8 mouse cellular contexts compared by ENCODE assay signal in genomic region chr15:85582356-85582910, GRCm38 (mm10). TPM values are rescaled to one million over a fixed set of nuclear protein-coding genes. Genes with fewer than 3 reads are reported as not detected.
DNase-seq lines count a peak whose midpoint lies in the region; ATAC-seq and TF ChIP-seq lines count a peak whose summit lies in the region.

TSS of gene Wnt7b (minus strand) at chr15:85582473.

- no peaks in the 10 kb centered on the region for H3K79me2 ChIP-seq in heart, adult 2 months (replicated peaks; ENCODE audit: control insufficient read depth, insufficient read depth, low read length)

- H3K9ac ChIP-seq in heart, adult 2 months (ENCODE audit: low read depth, low read length), result no peak within 1 kb of the TSS
- H3K9ac ChIP-seq in ES-Bruce4 (ENCODE audit: low read depth, poor library complexity, severe bottlenecking), result peak within 1 kb of the TSS; percentile 69
- H3K9ac ChIP-seq in heart, postnatal 0 days (replicated peaks; ENCODE audit: low read depth, low read length), result no peak within 1 kb of the TSS
- H3K9ac ChIP-seq in limb, embryonic 15.5 days, result peak within 1 kb of the TSS; percentile 45
- peak within 1 kb of the TSS; percentile 56 for H3K9ac ChIP-seq in stomach, postnatal 0 days (ENCODE audit: low read length)

- peak within 1 kb of the TSS; percentile 35; the same call in 1 of the 2 replicates for H3K4me3 ChIP-seq in heart, adult 2 months
- peak within 1 kb of the TSS; percentile 55 for H3K4me3 ChIP-seq in ES-Bruce4 (ENCODE audit: low read depth, low read length)
- peak within 1 kb of the TSS; percentile 57 for H3K4me3 ChIP-seq in heart, postnatal 0 days (ENCODE audit: low read depth, low read length)
- peak within 1 kb of the TSS; percentile 57 for H3K4me3 ChIP-seq in limb, embryonic 15.5 days
- peak within 1 kb of the TSS; percentile 58 for H3K4me3 ChIP-seq in stomach, postnatal 0 days (ENCODE audit: low read depth, low read length)

- no peak for TF ChIP-seq POLR2A in heart, adult 2 months (IDR thresholded peaks at IDR 0.05; ENCODE audit: insufficient read depth, low read depth, low read length)
- no peak for TF ChIP-seq POLR2A in ES-Bruce4 (IDR thresholded peaks at IDR 0.05; ENCODE audit: insufficient read depth, low read length)

- intact Hi-C loops in heart, adult 2 months (cut with DNase I), result loop anchor here (5.0 to 10.0 kb wide), 2 partner anchors 198 to 435 kb away; no protein-coding TSS in a partner anchor

- TF ChIP-seq EP300 in heart, adult 2 months (IDR thresholded peaks at IDR 0.05; ENCODE audit: insufficient read depth, low read depth, low read length), result no peak
- no peak for TF ChIP-seq EP300 in ES-Bruce4 (IDR thresholded peaks at IDR 0.05; ENCODE audit: insufficient read depth, low read depth, low read length)
- TF ChIP-seq EP300 in heart, postnatal 0 days (IDR thresholded peaks at IDR 0.05; ENCODE audit: low read depth), result no peak
- no peak for TF ChIP-seq EP300 in stomach, postnatal 0 days (optimal IDR thresholded peaks at IDR 0.05)

- no peaks in the 10 kb centered on the region for H3K4me1 ChIP-seq in heart, adult 2 months (ENCODE audit: control insufficient read depth, insufficient read depth, low read length)
- no peaks in the 10 kb centered on the region for H3K4me1 ChIP-seq in ES-Bruce4 (ENCODE audit: control insufficient read depth, insufficient read depth, low read length)
- H3K4me1 ChIP-seq in heart, postnatal 0 days (ENCODE audit: control insufficient read depth, insufficient read depth), result peaks cover 9% of the 10 kb centered on the region; the same call in 1 of the 2 replicates
- H3K4me1 ChIP-seq in limb, embryonic 15.5 days, result peaks cover 37% of the 10 kb centered on the region
- peaks cover 3% of the 10 kb centered on the region; the same call in 1 of the 2 replicates for H3K4me1 ChIP-seq in stomach, postnatal 0 days (replicated peaks; ENCODE audit: control insufficient read depth, insufficient read depth)

- no peak for ATAC-seq in heart, postnatal 0 days (ENCODE audit: insufficient read depth, low read depth)
- no peak for ATAC-seq in limb, embryonic 15.5 days (ENCODE audit: insufficient number of reproducible peaks, low FRiP score, low TSS enrichment, low read depth)
- 0 out of 2 replicates have a peak, but pooled peaks have one; percentile 5 for ATAC-seq in stomach, postnatal 0 days (ENCODE audit: low FRiP score, low TSS enrichment)

- DNase-seq in heart, adult 2 months, result no peak
- no peak for DNase-seq in heart, postnatal 4 days
- no peak for DNase-seq in heart, postnatal 0 days (ENCODE audit: low spot score)
- no peak for DNase-seq in stomach, postnatal 0 days (ENCODE audit: low spot score)
- no peak for DNase-seq in adrenal gland, adult 18-20 months (ENCODE audit: low spot score in 2 of 2)
- no peak for DNase-seq in adrenal gland, postnatal 25 days

- no peak for TF ChIP-seq CTCF in heart, adult 2 months (IDR thresholded peaks at IDR 0.05)
- no peak for TF ChIP-seq CTCF in ES-Bruce4 (IDR thresholded peaks at IDR 0.05; ENCODE audit: low read depth, low read length)
- TF ChIP-seq CTCF in heart, postnatal 0 days (IDR thresholded peaks at IDR 0.05; ENCODE audit: low read depth), result no peak
- no peak for TF ChIP-seq CTCF in stomach, postnatal 0 days (IDR thresholded peaks at IDR 0.05; ENCODE audit: low read depth)

- no peaks in the 10 kb centered on the region for H3K9me3 ChIP-seq in ES-Bruce4 (replicated peaks; ENCODE audit: control insufficient read depth, insufficient read depth, low read length, poor library complexity, severe bottlenecking)
- H3K9me3 ChIP-seq in heart, postnatal 0 days (replicated peaks; ENCODE audit: control insufficient read depth, low read length), result no peaks in the 10 kb centered on the region
- no peaks in the 10 kb centered on the region for H3K9me3 ChIP-seq in limb, embryonic 15.5 days
- no peaks in the 10 kb centered on the region for H3K9me3 ChIP-seq in stomach, postnatal 0 days (ENCODE audit: control insufficient read depth, low read length)

- no peak within 1 kb of the TSS for H3K27ac ChIP-seq in heart, adult 2 months
- H3K27ac ChIP-seq in ES-Bruce4 (ENCODE audit: insufficient read depth, low read length), result no peak within 1 kb of the TSS
- no peak within 1 kb of the TSS for H3K27ac ChIP-seq in heart, postnatal 0 days (ENCODE audit: low read depth)
- H3K27ac ChIP-seq in limb, embryonic 15.5 days, result peak within 1 kb of the TSS; percentile 75
- peak within 1 kb of the TSS; percentile 49; the same call in 1 of the 2 replicates for H3K27ac ChIP-seq in stomach, postnatal 0 days (replicated peaks)

- peaks cover 11% of the 10 kb centered on the region for H3K27me3 ChIP-seq in heart, adult 2 months (ENCODE audit: control insufficient read depth, insufficient read depth, low read length)
- peaks cover 24% of the 10 kb centered on the region for H3K27me3 ChIP-seq in ES-Bruce4 (ENCODE audit: control insufficient read depth, insufficient read depth, low read length, poor library complexity, severe bottlenecking)
- H3K27me3 ChIP-seq in heart, postnatal 0 days (ENCODE audit: control insufficient read depth, insufficient read depth, low read length), result peaks cover 76% of the 10 kb centered on the region
- peaks cover 81% of the 10 kb centered on the region for H3K27me3 ChIP-seq in limb, embryonic 15.5 days
- H3K27me3 ChIP-seq in stomach, postnatal 0 days (ENCODE audit: control insufficient read depth, insufficient read depth, low read length), result peaks cover 34% of the 10 kb centered on the region; the same call in 1 of the 2 replicates

- H3K36me3 ChIP-seq in heart, adult 2 months (ENCODE audit: control insufficient read depth, insufficient read depth, low read length), result no peaks in the 10 kb centered on the region
- no peaks in the 10 kb centered on the region for H3K36me3 ChIP-seq in ES-Bruce4 (ENCODE audit: control insufficient read depth, insufficient read depth, low read length, poor library complexity, severe bottlenecking)
- H3K36me3 ChIP-seq in heart, postnatal 0 days (replicated peaks; ENCODE audit: control insufficient read depth, insufficient read depth, low read length), result no peaks in the 10 kb centered on the region
- H3K36me3 ChIP-seq in limb, embryonic 15.5 days, result no peaks in the 10 kb centered on the region
- H3K36me3 ChIP-seq in stomach, postnatal 0 days (ENCODE audit: control insufficient read depth, insufficient read depth, low read length), result no peaks in the 10 kb centered on the region

- peak within 1 kb of the TSS; percentile 81 for H3K4me2 ChIP-seq in heart, postnatal 0 days (ENCODE audit: low read depth, low read length)
- H3K4me2 ChIP-seq in limb, embryonic 15.5 days, result peak within 1 kb of the TSS; percentile 99
- peak within 1 kb of the TSS; percentile 95 for H3K4me2 ChIP-seq in stomach, postnatal 0 days (replicated peaks; ENCODE audit: low read depth)

- 5% methylated on average over 19 of the region's 19 CpGs for WGBS in heart, adult 2 months
- WGBS in heart, postnatal 0 days, result 3% methylated on average over 19 of the region's 19 CpGs
- WGBS in limb, embryonic 15.5 days, result 5% methylated on average over 19 of the region's 19 CpGs
- 5% methylated on average over 19 of the region's 19 CpGs for WGBS in stomach, postnatal 0 days

RNA-seq across cellular contexts. Expression of gene Wnt7b, which starts in this region (rescaled TPM):
- total RNA-seq in heart, adult 2 months (2021), result under 1 TPM; 0.14 to 0.18 TPM
- 0.12 and 0.41 TPM in 2 replicates for polyA plus RNA-seq in heart, adult 2 months (2012; rRNA removed)
- under 1 TPM; 0.21 to 0.27 TPM for total RNA-seq in heart, postnatal 4 days (2021)
- 29.8 and 30.2 TPM in 2 replicates for polyA plus RNA-seq in ES-Bruce4 (2011; ENCODE audit: insufficient read depth, insufficient read length, low read depth, missing spikeins)
- total RNA-seq in heart, postnatal 0 days (2014; rRNA removed; ENCODE audit: low replicate concordance), result 0.81 and 2.6 TPM in 2 replicates
- polyA plus RNA-seq in heart, postnatal 0 days (2015; fragmentation: Nextera tagmentation; extraction: Ambion mirVana), result 0.10 and 0.37 TPM in 2 replicates
- 49.5 and 62.1 TPM in 2 replicates for polyA plus RNA-seq in limb, embryonic 15.5 days (2015; fragmentation: Nextera tagmentation; extraction: Ambion mirVana)
- 20.6 and 24.4 TPM in 2 replicates for polyA plus RNA-seq in stomach, postnatal 0 days (2015; fragmentation: Nextera tagmentation; extraction: Ambion mirVana)
- under 1 TPM; 0.48 to 0.50 TPM for total RNA-seq in adrenal gland, adult 18-20 months (2021)
- 0.55 and 1.2 TPM in 2 replicates for total RNA-seq in adrenal gland, postnatal 25 days (2021)

Comparison
In these comparisons a context has a peak if more than half of its experiments do, and no peak if none do; other contexts are left out.
1. RNA of gene Wnt7b (polyA plus RNA-seq): 49.5 to 62.1 TPM in limb, embryonic 15.5 days, 29.8 to 30.2 TPM in ES-Bruce4 and 20.6 to 24.4 TPM in stomach, postnatal 0 days; 0.12 to 0.41 TPM in heart, adult 2 months and 0.10 to 0.37 TPM in heart, postnatal 0 days; every median in the first group is over 10 times any median in the second.
2. H3K27ac ChIP-seq: peak in limb, embryonic 15.5 days (single experiment) and stomach, postnatal 0 days (single experiment); none in heart, adult 2 months (single experiment), ES-Bruce4 (single experiment) and heart, postnatal 0 days (single experiment).
3. H3K9ac ChIP-seq: peak in ES-Bruce4 (single experiment), limb, embryonic 15.5 days (single experiment) and stomach, postnatal 0 days (single experiment); none in heart, adult 2 months (single experiment) and heart, postnatal 0 days (single experiment).
4. Peak in every context shown above with its lines, with median percentiles within 50 percentile points of each other: H3K4me3 ChIP-seq and H3K4me2 ChIP-seq.